Mouse (Mus musculus) ovary, adult 10 weeks (tissue): ENCODE data around the gene Pfdn2. TPM values are rescaled to one million over a fixed set of nuclear protein-coding genes. Genes with fewer than 3 reads are reported as not detected.

ENCODE experiments used
- polyA plus RNA-seq: library from polyadenylated mRNA; stranded (reverse); fragments of 350-450 nt; fragmentation: Illumina TruSeq; extraction: RNeasy Lipid Tissue Mini Kit (QIAGEN cat#74804); gene quantifications from one replicate; pipeline ENCODE4 v1.2.3, GENCODE M21; 2014

The Pfdn2 gene
- 27.6 TPM for polyA plus RNA-seq

DNA sequence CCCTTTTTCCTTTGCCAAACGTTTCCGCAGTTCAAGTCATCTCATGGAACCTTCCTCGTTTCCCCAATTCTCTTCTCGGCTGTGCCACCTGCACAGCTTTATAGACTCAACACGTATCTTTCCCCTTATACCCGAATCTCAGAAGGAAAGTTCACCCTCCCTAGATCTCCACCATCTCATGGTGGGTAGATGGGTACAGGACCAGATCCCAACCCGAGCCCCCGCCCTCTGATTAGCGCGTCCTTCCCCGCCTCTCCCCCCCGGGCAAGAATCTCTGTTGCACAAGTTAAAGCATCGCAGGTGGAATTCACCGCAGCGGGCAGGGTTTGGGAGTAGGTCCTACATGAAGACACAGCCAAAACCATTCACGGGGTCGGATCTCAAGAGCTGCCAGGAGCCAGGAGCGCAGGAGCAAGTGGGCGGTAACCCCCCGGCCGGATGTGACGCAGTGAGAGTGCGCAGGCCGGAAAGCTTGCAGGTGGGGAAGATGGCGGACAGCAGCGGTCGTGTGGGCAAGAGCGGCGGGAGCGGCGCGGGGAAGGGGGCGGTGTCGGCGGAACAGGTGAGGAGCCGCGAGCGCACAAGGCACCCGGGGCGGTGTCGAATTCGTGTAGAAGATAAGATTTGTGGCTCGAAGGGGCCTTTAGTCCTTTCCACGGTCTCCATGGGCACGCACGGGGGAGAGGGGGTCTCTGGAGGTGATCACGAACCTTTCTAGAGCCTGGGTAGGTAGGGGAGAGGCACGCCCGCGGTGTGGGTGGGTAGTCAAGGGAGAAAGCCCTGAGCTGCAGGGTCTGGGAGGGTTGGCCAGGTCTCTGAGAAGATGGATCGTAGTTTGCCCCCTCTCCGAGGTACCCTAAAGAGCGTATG is at the start of gene Pfdn2, which contains the start of gene Nit1:
Gene Pfdn2, plus strand, starts transcription at position 446 of the 870 bp plus-strand sequence.
Gene Nit1, minus strand, starts transcription at position 422 of the 870 bp plus-strand sequence.

DNA sequence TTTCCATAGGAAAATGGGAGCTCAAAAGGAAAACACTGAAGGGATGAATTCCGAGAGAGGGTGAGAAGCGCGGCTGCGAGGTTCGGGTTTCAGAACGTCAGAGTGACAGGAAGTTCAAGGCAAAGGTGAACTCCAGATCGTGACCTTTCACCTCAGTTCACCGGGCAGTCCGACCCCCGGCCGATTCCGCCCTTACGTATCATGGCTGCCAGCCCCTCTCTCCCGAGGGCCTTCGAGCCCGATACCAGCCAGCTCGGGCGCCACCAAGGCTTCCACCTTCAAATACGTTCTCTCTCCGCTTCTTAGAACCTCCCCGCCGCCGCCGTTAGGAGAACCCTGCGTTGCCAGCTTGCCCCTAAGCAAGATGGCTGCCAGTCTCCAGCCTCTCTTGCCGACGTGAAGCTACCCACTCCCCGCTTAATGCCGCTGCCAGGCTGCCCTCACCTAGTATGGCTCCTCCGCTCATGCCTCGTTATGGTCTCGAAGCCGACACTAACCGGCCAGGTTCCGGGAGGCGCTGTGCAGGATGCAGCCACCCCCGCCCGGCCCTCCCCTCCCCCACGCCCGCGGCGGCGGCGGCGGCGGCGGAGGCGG is 16.5 kb upstream of the Pfdn2 start, which contains the start of gene Dedd:
Gene Dedd, plus strand, starts transcription at position 307 of the 594 bp plus-strand sequence.

DNA sequence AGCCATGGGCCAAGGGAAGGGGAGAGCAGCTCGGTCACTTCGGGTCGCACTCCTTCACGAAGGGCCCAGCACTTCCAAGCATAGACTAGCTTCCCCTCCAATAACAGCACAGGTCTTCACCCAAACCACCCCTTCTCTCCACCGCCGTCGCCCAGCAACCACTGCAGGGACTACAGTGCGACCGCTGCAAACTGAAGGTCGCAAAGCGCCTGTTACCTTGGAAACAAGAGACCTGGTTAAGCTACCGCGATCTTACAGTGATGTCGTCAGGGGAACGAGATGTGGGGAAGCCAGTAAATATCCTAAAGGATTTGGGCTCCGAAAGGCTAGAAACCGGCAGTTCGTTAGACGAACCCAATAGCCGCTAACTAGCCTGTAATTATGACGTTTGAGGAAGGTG is 15.2 kb downstream of the Pfdn2 start, which contains the start of gene Klhdc9:
Gene Klhdc9, minus strand, starts transcription at position 143 of the 400 bp plus-strand sequence.

DNA sequence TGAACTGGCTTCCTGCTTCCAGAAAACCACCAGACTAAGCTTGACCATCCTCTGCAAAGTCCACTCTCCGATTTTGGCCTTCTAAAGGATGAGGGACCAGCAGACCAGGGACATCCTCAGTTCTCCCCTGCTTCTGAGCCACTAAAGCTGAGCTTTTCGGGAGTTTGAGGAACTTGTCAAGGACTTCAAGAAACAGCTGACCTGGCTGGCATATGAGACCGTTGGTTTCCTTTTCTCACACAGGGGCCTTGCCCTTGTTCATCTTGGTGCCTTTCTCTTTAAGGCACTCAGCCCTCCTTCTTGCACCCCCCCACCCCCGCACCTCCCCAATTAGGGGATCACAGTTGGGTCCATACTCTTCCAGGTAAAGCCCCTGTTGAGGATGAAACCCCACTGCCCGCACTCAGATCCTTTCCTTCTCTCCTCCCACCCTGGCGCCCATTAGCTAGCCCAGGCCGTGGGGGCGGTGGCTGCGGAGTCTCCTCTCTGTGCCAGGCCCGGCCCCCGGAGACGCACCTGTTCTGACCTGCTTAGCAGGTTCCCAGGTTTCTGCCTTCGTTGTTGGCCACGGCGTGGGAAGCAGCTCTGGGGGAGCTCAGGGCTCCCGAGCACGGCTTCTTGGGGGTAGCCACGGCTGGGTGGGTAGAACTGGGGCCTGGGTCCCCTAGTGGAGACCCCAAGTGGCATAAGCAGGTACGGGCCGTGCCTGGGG is 24.5 kb downstream of the Pfdn2 start, which contains the start of gene Nectin4:
Gene Nectin4, plus strand, starts transcription at position 255 of the 712 bp plus-strand sequence.

DNA sequence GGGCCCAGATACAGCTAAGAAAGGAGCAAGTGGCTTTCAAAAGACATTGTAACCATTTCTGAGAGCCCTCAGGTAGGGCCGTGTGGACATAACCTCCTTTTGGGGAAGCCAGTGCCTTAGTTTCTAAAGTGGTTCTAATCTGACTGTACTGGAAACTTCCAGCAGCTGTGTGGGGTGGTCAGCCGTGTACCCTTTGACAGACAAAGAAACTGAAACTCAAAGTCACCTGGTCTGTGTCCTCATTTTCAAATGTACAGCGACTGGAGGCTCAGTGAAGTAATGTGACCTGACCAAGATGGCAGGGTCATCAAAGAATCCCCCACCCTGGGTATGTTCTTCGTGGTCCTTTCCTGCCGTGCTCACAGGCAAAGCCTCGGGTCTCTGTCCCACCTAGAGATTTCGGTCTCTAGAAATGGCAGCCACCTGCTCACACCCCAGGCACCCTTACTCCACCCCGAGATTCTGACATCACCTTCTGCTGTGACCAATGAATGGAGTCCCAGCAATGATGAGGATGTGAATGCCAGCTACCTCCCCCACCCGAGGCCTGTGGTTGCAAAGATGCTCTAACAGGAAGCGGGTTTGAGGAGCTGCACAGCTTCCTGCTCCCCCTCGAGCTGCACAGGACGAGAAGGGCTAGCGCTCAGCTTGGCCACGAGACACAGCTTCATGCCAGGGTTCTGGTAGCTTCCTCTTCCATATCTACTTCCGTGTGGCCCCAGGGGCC is 43.1 kb downstream of the Pfdn2 start, which contains the start of gene Arhgap30:
Gene Arhgap30, plus strand, starts transcription at position 579 of the 727 bp plus-strand sequence.

Other genes starting within 250 kb of the Pfdn2 start
- gene Cfap126, start 231.8 kb upstream of the Pfdn2 start, polyA plus RNA-seq, result 5.6 TPM
- 34.2 TPM for gene Sdhc, start 195.1 kb upstream of the Pfdn2 start, polyA plus RNA-seq
- not detected for gene Mpz, start 195.0 kb upstream of the Pfdn2 start, polyA plus RNA-seq
- 49.2 TPM for gene Pcp4l1, start 149.4 kb upstream of the Pfdn2 start, polyA plus RNA-seq
- gene Nr1i3, start 131.7 kb upstream of the Pfdn2 start, polyA plus RNA-seq, result not detected
- gene Tomm40l, start 123.2 kb upstream of the Pfdn2 start, polyA plus RNA-seq, result 4.0 TPM
- gene Apoa2, start 120.6 kb upstream of the Pfdn2 start, polyA plus RNA-seq, result not detected
- 46.0 TPM for gene Fcer1g, start 111.3 kb upstream of the Pfdn2 start, polyA plus RNA-seq
- 5.0 TPM for gene Adamts4, start 95.2 kb upstream of the Pfdn2 start, polyA plus RNA-seq
- gene Ndufs2, start 94.3 kb upstream of the Pfdn2 start, polyA plus RNA-seq, result 37.5 TPM
- 6.0 TPM for gene B4galt3, start 75.3 kb upstream of the Pfdn2 start, polyA plus RNA-seq
- gene Ppox, start 64.5 kb upstream of the Pfdn2 start, polyA plus RNA-seq, result 4.1 TPM
- 24.1 TPM for gene Usp21, start 57.7 kb upstream of the Pfdn2 start, polyA plus RNA-seq
- 64.0 TPM for gene Ufc1, start 50.6 kb upstream of the Pfdn2 start, polyA plus RNA-seq
- gene Dedd, start 16.5 kb upstream of the Pfdn2 start, polyA plus RNA-seq, result 16.5 TPM
- gene Nit1, start within 50 bp of the Pfdn2 start, polyA plus RNA-seq, result 10.9 TPM
- gene Klhdc9, start 15.1 kb downstream of the Pfdn2 start, polyA plus RNA-seq, result 0.40 TPM
- 0.31 TPM for gene Nectin4, start 24.4 kb downstream of the Pfdn2 start, polyA plus RNA-seq
- gene Arhgap30, start 43.3 kb downstream of the Pfdn2 start, polyA plus RNA-seq, result 4.2 TPM
- 1.1 TPM for gene Usf1, start 65.6 kb downstream of the Pfdn2 start, polyA plus RNA-seq
- not detected for gene Tstd1, start 73.2 kb downstream of the Pfdn2 start, polyA plus RNA-seq
- gene F11r, start 91.9 kb downstream of the Pfdn2 start, polyA plus RNA-seq, result 48.9 TPM
- gene Alyref2, start 157.8 kb downstream of the Pfdn2 start, polyA plus RNA-seq, result 2.9 TPM
- not detected for gene Itln1, start 189.6 kb downstream of the Pfdn2 start, polyA plus RNA-seq
- 0.91 TPM for gene Cd244a, start 213.5 kb downstream of the Pfdn2 start, polyA plus RNA-seq